Mouse (Mus musculus): Measurements from ENCODE around the gene 1700023F06Rik. TPM values are rescaled to one million over a fixed set of nuclear protein-coding genes. Genes with fewer than 3 reads are reported as not detected.

Gene 1700023F06Rik
- polyA plus RNA-seq, 1 experiment, result not detected

DNA sequence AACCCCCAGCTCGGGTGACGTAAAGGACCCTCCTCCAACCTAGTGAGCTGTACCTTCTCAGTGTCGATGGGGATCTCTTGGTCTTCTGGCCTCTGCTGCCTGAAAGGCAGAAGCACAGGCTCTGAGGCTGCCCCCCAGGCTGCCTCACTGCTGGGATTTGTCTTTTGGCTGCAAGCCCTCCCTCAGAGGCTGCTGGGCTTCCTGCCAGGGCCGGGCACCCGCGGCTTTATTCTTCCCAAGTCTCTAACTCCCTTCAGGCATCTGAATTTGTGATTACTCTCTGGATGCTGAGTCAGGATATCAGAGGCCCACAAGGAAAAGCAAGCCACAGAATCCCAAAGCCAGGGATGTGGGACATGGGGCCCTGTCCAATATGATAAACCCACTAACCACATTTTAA lies 6.7 kb downstream of the 1700023F06Rik start:
- TF ChIP-seq POLR2A (IDR thresholded peaks at IDR 0.05; ENCODE audit: low read depth, low read length), result no peak
- TF ChIP-seq CTCF (IDR thresholded peaks at IDR 0.05; ENCODE audit: extremely low read depth, insufficient read depth, insufficient read length, insufficient replicate concordance), result no peak
- H3K27ac ChIP-seq (ENCODE audit: insufficient read depth, low read length), result no peak overlapping the region
- 34% methylated on average over 6 of the region's 6 CpGs for WGBS

DNA sequence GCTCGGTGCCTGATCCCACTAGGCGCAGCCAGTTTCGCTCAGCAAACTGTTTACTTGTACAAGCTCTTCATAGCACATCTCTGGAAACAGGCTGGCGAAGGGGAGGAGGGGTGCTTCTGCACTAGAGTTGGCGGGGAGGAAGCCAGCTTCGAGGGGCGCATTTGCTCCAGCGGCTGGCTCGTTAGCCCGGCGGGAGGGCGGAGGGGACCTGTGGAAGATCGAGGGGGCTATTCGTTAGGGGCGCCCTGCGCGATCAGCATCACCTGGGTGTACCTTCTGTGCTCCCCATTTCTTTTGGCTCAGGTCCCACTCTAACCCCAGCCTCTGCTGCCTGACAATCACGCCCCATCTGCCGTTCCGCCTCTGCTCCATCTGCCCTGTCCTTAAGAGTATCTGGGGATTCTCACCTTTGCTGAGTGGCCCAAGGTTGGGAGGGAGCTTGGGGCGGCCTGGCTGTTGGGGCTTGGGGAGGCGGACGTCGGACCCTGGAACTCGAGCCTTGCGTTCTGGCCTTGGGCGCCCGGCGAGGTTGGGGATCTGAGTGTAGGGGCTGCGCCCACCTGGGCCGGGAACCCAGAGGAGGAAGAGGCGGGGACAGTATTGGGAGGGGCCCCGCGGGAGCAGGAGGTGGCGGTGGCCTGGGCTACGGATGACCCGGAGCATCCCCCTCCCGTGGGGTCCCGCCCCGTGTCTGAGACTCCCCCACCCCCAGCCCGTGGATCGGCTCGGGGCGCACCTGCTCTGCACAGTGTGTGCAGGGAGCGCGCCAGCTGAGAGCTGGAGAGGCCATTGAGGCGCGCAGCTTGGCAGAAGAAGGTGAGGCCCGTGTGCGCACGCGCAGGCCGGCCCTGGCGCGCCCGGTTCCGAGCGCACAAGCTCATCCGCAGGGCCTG lies 9.2 kb downstream of the 1700023F06Rik start:
- no peak for DNase-seq (ENCODE audit: low read depth in 1 of 2, low spot score in 2 of 2)
- Histone ChIP-seq H3K36me3 (ENCODE audit: control insufficient read depth, insufficient read depth, low read length) (peaks cover 48% of the 10 kb centered on the region), H3K4me3 (ENCODE audit: extremely low read depth, insufficient read depth, insufficient read length) (no peak overlapping the region), H3K4me1 (ENCODE audit: control insufficient read depth, insufficient read depth, insufficient read length) (no peaks in the 10 kb centered on the region), H3K27ac (ENCODE audit: insufficient read depth, low read length) (no peak overlapping the region), H3K27me3 (ENCODE audit: control insufficient read depth, insufficient read depth, low read length) (no peaks in the 10 kb centered on the region)
- TF ChIP-seq CTCF (IDR thresholded peaks at IDR 0.05; ENCODE audit: extremely low read depth, insufficient read depth, insufficient read length, insufficient replicate concordance), result no peak
- no peak for TF ChIP-seq POLR2A (IDR thresholded peaks at IDR 0.05; ENCODE audit: low read depth, low read length)
- WGBS, result 75% methylated on average over 59 of the region's 59 CpGs

More for the DNA sequence above, 6.7 kb downstream of the 1700023F06Rik start:
- H3K27me3 ChIP-seq (ENCODE audit: control insufficient read depth, insufficient read depth, low read length), result no peaks in the 10 kb centered on the region
- no peaks in the 10 kb centered on the region for H3K4me1 ChIP-seq (ENCODE audit: control insufficient read depth, insufficient read depth, insufficient read length)
- peaks cover 25% of the 10 kb centered on the region for H3K36me3 ChIP-seq (ENCODE audit: control insufficient read depth, insufficient read depth, low read length)
- no peak overlapping the region for H3K4me3 ChIP-seq (ENCODE audit: extremely low read depth, insufficient read depth, insufficient read length)
- no peak for DNase-seq (ENCODE audit: low read depth in 1 of 2, low spot score in 2 of 2)

DNA sequence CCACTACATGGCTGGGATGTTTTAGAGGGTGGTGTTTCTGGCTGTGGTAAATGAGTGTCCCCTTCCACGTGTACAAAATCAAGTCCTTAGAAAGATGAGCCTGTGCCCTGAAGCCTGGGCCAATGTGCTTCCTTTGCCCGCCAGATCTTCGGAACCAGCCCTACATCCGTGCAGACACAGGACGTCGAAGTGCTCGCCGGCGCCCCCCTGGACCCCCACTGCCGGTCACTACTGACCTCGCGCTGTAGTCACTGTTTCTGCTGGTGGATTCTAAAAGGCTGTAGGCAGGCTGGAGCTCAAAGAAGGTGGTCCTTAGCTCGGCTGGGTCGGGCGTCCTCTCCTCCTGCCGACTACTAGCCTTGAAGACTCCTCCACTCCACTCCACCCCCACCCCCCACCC lies 10.0 kb downstream of the 1700023F06Rik start:
- DNase-seq (ENCODE audit: low read depth in 1 of 2, low spot score in 2 of 2), result no peak
- no peak overlapping the region for H3K4me3 ChIP-seq (ENCODE audit: extremely low read depth, insufficient read depth, insufficient read length)
- peaks cover 57% of the 10 kb centered on the region for H3K36me3 ChIP-seq (ENCODE audit: control insufficient read depth, insufficient read depth, low read length)
- TF ChIP-seq POLR2A (IDR thresholded peaks at IDR 0.05; ENCODE audit: low read depth, low read length) (no peak), CTCF (IDR thresholded peaks at IDR 0.05; ENCODE audit: extremely low read depth, insufficient read depth, insufficient read length, insufficient replicate concordance) (no peak)
- no peaks in the 10 kb centered on the region for H3K4me1 ChIP-seq (ENCODE audit: control insufficient read depth, insufficient read depth, insufficient read length)
- WGBS, result 86% methylated on average over 16 of the region's 16 CpGs
- H3K27me3 ChIP-seq (ENCODE audit: control insufficient read depth, insufficient read depth, low read length), result no peaks in the 10 kb centered on the region
- H3K27ac ChIP-seq (ENCODE audit: insufficient read depth, low read length), result no peak overlapping the region

DNA sequence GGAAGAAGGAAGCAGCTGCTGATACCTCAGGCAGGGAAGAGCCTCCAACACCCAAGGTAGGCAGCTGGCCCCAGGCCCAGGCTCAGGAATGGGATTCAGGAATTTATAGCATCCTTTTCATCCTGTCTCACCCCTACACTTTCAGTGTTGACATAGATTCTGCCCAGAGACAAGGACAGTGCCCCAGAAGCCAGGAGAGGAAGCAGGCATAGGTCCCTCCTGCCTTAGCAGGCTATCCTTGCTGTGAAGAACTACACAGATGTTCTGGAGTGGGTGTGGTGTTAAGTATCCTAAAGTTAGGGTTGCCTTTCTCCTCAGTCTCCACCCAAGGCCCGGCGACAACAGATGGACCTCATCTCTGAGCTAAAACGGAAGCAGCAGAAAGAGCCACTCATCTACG lies 11.0 kb downstream of the 1700023F06Rik start:
- Histone ChIP-seq H3K4me1 (ENCODE audit: control insufficient read depth, insufficient read depth, insufficient read length) (no peaks in the 10 kb centered on the region), H3K4me3 (ENCODE audit: extremely low read depth, insufficient read depth, insufficient read length) (no peak overlapping the region), H3K27me3 (ENCODE audit: control insufficient read depth, insufficient read depth, low read length) (no peaks in the 10 kb centered on the region), H3K27ac (ENCODE audit: insufficient read depth, low read length) (no peak overlapping the region), H3K36me3 (ENCODE audit: control insufficient read depth, insufficient read depth, low read length) (peaks cover 67% of the 10 kb centered on the region)
- no peak for DNase-seq (ENCODE audit: low read depth in 1 of 2, low spot score in 2 of 2)
- WGBS, result 92% methylated on average over 4 of the region's 4 CpGs
- TF ChIP-seq CTCF (IDR thresholded peaks at IDR 0.05; ENCODE audit: extremely low read depth, insufficient read depth, insufficient read length, insufficient replicate concordance) (no peak), POLR2A (IDR thresholded peaks at IDR 0.05; ENCODE audit: low read depth, low read length) (no peak)

DNA sequence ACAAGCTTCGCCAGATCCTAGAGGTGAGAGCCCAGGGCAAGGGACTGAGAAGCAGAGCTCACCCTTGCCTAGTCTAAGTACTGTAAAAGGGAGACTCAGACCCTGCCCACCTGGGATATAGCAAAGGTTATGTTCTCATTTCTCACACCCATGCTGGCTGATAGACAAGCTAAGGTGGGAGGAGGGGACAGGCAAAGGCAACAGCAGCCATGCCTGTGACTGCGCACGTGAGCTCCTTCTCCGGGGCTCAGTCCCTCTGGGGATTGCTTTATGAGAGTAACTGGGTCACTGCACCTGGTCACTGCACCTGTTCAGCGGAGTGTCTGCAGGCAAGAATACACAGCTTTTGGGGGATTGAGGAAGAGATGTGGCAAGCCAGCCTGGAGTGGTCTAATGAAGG lies 12.7 kb downstream of the 1700023F06Rik start:
- Histone ChIP-seq H3K27me3 (ENCODE audit: control insufficient read depth, insufficient read depth, low read length) (no peaks in the 10 kb centered on the region), H3K36me3 (ENCODE audit: control insufficient read depth, insufficient read depth, low read length) (peaks cover 80% of the 10 kb centered on the region), H3K4me3 (ENCODE audit: extremely low read depth, insufficient read depth, insufficient read length) (no peak overlapping the region), H3K27ac (ENCODE audit: insufficient read depth, low read length) (no peak overlapping the region), H3K4me1 (ENCODE audit: control insufficient read depth, insufficient read depth, insufficient read length) (no peaks in the 10 kb centered on the region)
- no peak for DNase-seq (ENCODE audit: low read depth in 1 of 2, low spot score in 2 of 2)
- TF ChIP-seq POLR2A (IDR thresholded peaks at IDR 0.05; ENCODE audit: low read depth, low read length) (no peak), CTCF (IDR thresholded peaks at IDR 0.05; ENCODE audit: extremely low read depth, insufficient read depth, insufficient read length, insufficient replicate concordance) (no peak)
- 78% methylated on average over 5 of the region's 5 CpGs for WGBS

DNA sequence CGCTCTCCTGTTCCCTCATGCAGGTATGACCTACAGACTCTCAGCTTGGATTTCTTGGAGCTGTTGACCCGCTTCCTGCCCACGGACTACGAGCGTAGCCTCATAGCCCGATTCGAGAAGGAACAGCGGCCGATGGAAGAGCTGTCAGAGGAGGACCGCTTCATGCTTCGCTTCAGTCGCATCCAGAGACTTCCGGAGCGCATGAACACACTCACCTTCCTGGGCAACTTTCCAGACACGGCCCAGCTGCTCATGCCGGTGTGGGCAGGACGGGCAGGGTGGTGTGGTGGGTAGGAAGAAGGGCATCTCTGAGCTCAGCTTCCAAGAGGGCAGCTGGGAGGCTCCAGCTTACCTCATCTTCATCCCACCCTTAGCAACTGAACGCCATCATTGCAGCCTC lies 13.1 kb downstream of the 1700023F06Rik start:
- Histone ChIP-seq H3K27me3 (ENCODE audit: control insufficient read depth, insufficient read depth, low read length) (no peaks in the 10 kb centered on the region), H3K36me3 (ENCODE audit: control insufficient read depth, insufficient read depth, low read length) (peaks cover 83% of the 10 kb centered on the region)
- TF ChIP-seq CTCF (IDR thresholded peaks at IDR 0.05; ENCODE audit: extremely low read depth, insufficient read depth, insufficient read length, insufficient replicate concordance), result no peak
- TF ChIP-seq POLR2A (IDR thresholded peaks at IDR 0.05; ENCODE audit: low read depth, low read length), result no peak

DNA sequence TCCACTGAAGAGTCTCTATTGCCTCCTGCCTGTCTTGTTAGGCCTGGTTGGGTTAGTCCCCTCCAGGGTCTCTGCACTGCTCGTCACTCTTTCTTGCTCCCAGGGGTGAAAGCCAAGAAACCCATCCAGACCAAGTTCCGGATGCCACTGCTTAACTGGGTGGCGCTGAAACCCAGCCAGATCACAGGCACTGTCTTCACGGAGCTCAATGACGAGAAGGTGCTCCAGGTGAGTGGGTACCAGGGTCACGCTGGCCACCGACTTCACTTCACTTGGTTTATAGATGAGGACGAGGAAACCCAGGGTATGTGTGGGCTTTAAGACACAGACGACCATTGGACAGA lies 14.6 kb downstream of the 1700023F06Rik start:
- Histone ChIP-seq H3K27ac (ENCODE audit: insufficient read depth, low read length) (no peak overlapping the region), H3K36me3 (ENCODE audit: control insufficient read depth, insufficient read depth, low read length) (peaks cover 89% of the 10 kb centered on the region), H3K27me3 (ENCODE audit: control insufficient read depth, insufficient read depth, low read length) (no peaks in the 10 kb centered on the region), H3K4me1 (ENCODE audit: control insufficient read depth, insufficient read depth, insufficient read length) (no peaks in the 10 kb centered on the region), H3K4me3 (ENCODE audit: extremely low read depth, insufficient read depth, insufficient read length) (no peak overlapping the region)
- TF ChIP-seq POLR2A (IDR thresholded peaks at IDR 0.05; ENCODE audit: low read depth, low read length), result no peak
- no peak for TF ChIP-seq CTCF (IDR thresholded peaks at IDR 0.05; ENCODE audit: extremely low read depth, insufficient read depth, insufficient read length, insufficient replicate concordance)
- WGBS, result 92% methylated on average over 9 of the region's 9 CpGs
- DNase-seq (ENCODE audit: low read depth in 1 of 2, low spot score in 2 of 2), result no peak

More for the DNA sequence above, 13.1 kb downstream of the 1700023F06Rik start:
- no peak for DNase-seq (ENCODE audit: low read depth in 1 of 2, low spot score in 2 of 2)
- Histone ChIP-seq H3K27ac (ENCODE audit: insufficient read depth, low read length) (no peak overlapping the region), H3K4me3 (ENCODE audit: extremely low read depth, insufficient read depth, insufficient read length) (no peak overlapping the region), H3K4me1 (ENCODE audit: control insufficient read depth, insufficient read depth, insufficient read length) (no peaks in the 10 kb centered on the region)
- WGBS, result 89% methylated on average over 18 of the region's 18 CpGs

Measured in spleen, adult 2 months (tissue).